Mouse (Mus musculus): Measurements from ENCODE around the gene Fxyd3. TPM values are rescaled to one million over a fixed set of nuclear protein-coding genes. Genes with fewer than 3 reads are reported as not detected.
A peak's percentile ranks its signal among the peaks of the same experiment; 100 is the strongest.

Fxyd3 gene
- total RNA-seq, 1 experiment, result 3.2 TPM

GRCm38 (mm10) chr7:31063074-31063560 lies 13.4 kb downstream of the Fxyd3 start:
- Histone ChIP-seq H3K27ac (ENCODE audit: insufficient read depth, low read depth, low read length, poor library complexity, severe bottlenecking) (no peak overlapping the region), H3K36me3 (ENCODE audit: control insufficient read depth, insufficient read depth, low read length, poor library complexity, severe bottlenecking) (no peaks in the 10 kb centered on the region), H3K4me3 (ENCODE audit: insufficient read depth in 1 of 2, low read depth in 1 of 2, low read length in 2 of 2, poor library complexity in 1 of 2, severe bottlenecking in 1 of 2) (no peak overlapping the region), H3K9ac (ENCODE audit: insufficient read depth, low read depth, low read length, poor library complexity, severe bottlenecking) (no peak overlapping the region), H3K9me3 (ENCODE audit: control insufficient read depth, insufficient read depth, low read depth, low read length) (no peaks in the 10 kb centered on the region), H3K4me1 (ENCODE audit: control insufficient read depth in 2 of 2, insufficient read depth in 2 of 2, low read length in 2 of 2, poor library complexity in 1 of 2) (peaks cover 0 to 8% of the 10 kb centered on the region in 2 experiments; a peak in 2 of 4 replicates)
- in situ Hi-C loops (cut with MboI; ENCODE audit: low sequenced_read_pairs in 2 of 2, unreplicated experiment in 2 of 2), result no loop called here
- TF ChIP-seq HCFC1 (IDR thresholded peaks at IDR 0.05; ENCODE audit: borderline replicate concordance, insufficient read depth, low read length), result no peak
- DNase-seq (ENCODE audit: low read depth, low spot score), result no peak

- Histone ChIP-seq H3K27ac (ENCODE audit: insufficient read depth, low read depth, low read length, poor library complexity, severe bottlenecking) (no peak overlapping the region), H3K9me3 (ENCODE audit: control insufficient read depth, insufficient read depth, low read depth, low read length) (no peaks in the 10 kb centered on the region), H3K4me3 (ENCODE audit: insufficient read depth in 1 of 2, low read depth in 1 of 2, low read length in 2 of 2, poor library complexity in 1 of 2, severe bottlenecking in 1 of 2) (no peak overlapping the region), H3K9ac (ENCODE audit: insufficient read depth, low read depth, low read length, poor library complexity, severe bottlenecking) (no peak overlapping the region), H3K4me1 (ENCODE audit: control insufficient read depth in 2 of 2, insufficient read depth in 2 of 2, low read length in 2 of 2, poor library complexity in 1 of 2) (peaks cover 0 to 4% of the 10 kb centered on the region in 2 experiments; a peak in 2 of 4 replicates), H3K36me3 (ENCODE audit: control insufficient read depth, insufficient read depth, low read length, poor library complexity, severe bottlenecking) (no peaks in the 10 kb centered on the region)
- DNase-seq (ENCODE audit: low read depth, low spot score), result no peak
- in situ Hi-C loops (cut with MboI; ENCODE audit: low sequenced_read_pairs in 2 of 2, unreplicated experiment in 2 of 2), result no loop called here
- TF ChIP-seq MAFK (IDR thresholded peaks at IDR 0.05; ENCODE audit: insufficient read depth, low read depth, low read length) (no peak), CHD2 (IDR thresholded peaks at IDR 0.05; ENCODE audit: low read depth, low read length) (no peak), ZC3H11A (IDR thresholded peaks at IDR 0.05; ENCODE audit: borderline replicate concordance, low read depth, low read length) (no peak), ZNF384 (IDR thresholded peaks at IDR 0.05; ENCODE audit: low read depth, low read length) (no peak), HCFC1 (IDR thresholded peaks at IDR 0.05; ENCODE audit: borderline replicate concordance, insufficient read depth, low read length) (no peak)
Observed at GRCm38 (mm10) chr7:31060621-31061010, 15.9 kb downstream of the Fxyd3 start.

GRCm38 (mm10) chr7:31059919-31060620 lies 16.4 kb downstream of the Fxyd3 start:
- no peak for DNase-seq (ENCODE audit: low read depth, low spot score)
- H3K4me3 ChIP-seq (ENCODE audit: insufficient read depth in 1 of 2, low read depth in 1 of 2, low read length in 2 of 2, poor library complexity in 1 of 2, severe bottlenecking in 1 of 2), result no peak overlapping the region
- TF ChIP-seq ZC3H11A (IDR thresholded peaks at IDR 0.05; ENCODE audit: borderline replicate concordance, low read depth, low read length), result no peak
- TF ChIP-seq ZNF384 (IDR thresholded peaks at IDR 0.05; ENCODE audit: low read depth, low read length), result no peak
- TF ChIP-seq CHD2 (IDR thresholded peaks at IDR 0.05; ENCODE audit: low read depth, low read length), result no peak
- no peak for TF ChIP-seq MAFK (IDR thresholded peaks at IDR 0.05; ENCODE audit: insufficient read depth, low read depth, low read length)
- no peak for TF ChIP-seq HCFC1 (IDR thresholded peaks at IDR 0.05; ENCODE audit: borderline replicate concordance, insufficient read depth, low read length)
- H3K27ac ChIP-seq (ENCODE audit: insufficient read depth, low read depth, low read length, poor library complexity, severe bottlenecking), result no peak overlapping the region
- peaks cover 0 to 4% of the 10 kb centered on the region in 2 experiments; a peak in 2 of 4 replicates for H3K4me1 ChIP-seq (ENCODE audit: control insufficient read depth in 2 of 2, insufficient read depth in 2 of 2, low read length in 2 of 2, poor library complexity in 1 of 2)
- no peaks in the 10 kb centered on the region for H3K36me3 ChIP-seq (ENCODE audit: control insufficient read depth, insufficient read depth, low read length, poor library complexity, severe bottlenecking)
- H3K9me3 ChIP-seq (ENCODE audit: control insufficient read depth, insufficient read depth, low read depth, low read length), result no peaks in the 10 kb centered on the region
- in situ Hi-C loops (cut with MboI; ENCODE audit: low sequenced_read_pairs in 2 of 2, unreplicated experiment in 2 of 2), result no loop called here
- H3K9ac ChIP-seq (ENCODE audit: insufficient read depth, low read depth, low read length, poor library complexity, severe bottlenecking), result no peak overlapping the region

- TF ChIP-seq ZC3H11A (IDR thresholded peaks at IDR 0.05; ENCODE audit: borderline replicate concordance, low read depth, low read length) (peak; percentile 64; the same call in 1 of the 2 replicates), CHD2 (IDR thresholded peaks at IDR 0.05; ENCODE audit: low read depth, low read length) (no peak)
- Histone ChIP-seq H3K36me3 (ENCODE audit: control insufficient read depth, insufficient read depth, low read length, poor library complexity, severe bottlenecking) (no peaks in the 10 kb centered on the region), H3K9me3 (ENCODE audit: control insufficient read depth, insufficient read depth, low read depth, low read length) (no peaks in the 10 kb centered on the region), H3K9ac (ENCODE audit: insufficient read depth, low read depth, low read length, poor library complexity, severe bottlenecking) (no peak within 1 kb of the TSS), H3K27ac (ENCODE audit: insufficient read depth, low read depth, low read length, poor library complexity, severe bottlenecking) (no peak within 1 kb of the TSS), H3K4me3 (ENCODE audit: insufficient read depth in 1 of 2, low read depth in 1 of 2, low read length in 2 of 2, poor library complexity in 1 of 2, severe bottlenecking in 1 of 2) (no peak within 1 kb of the TSS), H3K4me1 (ENCODE audit: control insufficient read depth in 2 of 2, insufficient read depth in 2 of 2, low read length in 2 of 2, poor library complexity in 1 of 2) (peaks cover 0 to 5% of the 10 kb centered on the region in 2 experiments; a peak in 2 of 4 replicates)
- in situ Hi-C loops (cut with MboI; ENCODE audit: low sequenced_read_pairs in 2 of 2, unreplicated experiment in 2 of 2), result no loop called here
- peak; percentile 60 for DNase-seq (ENCODE audit: low read depth, low spot score)
Observed at GRCm38 (mm10) chr7:31059108-31059507, 17.4 kb downstream of the Fxyd3 start, which contains the start of gene Lgi4. Gene Lgi4, plus strand, starts transcription at chr7:31059342.

GRCm38 (mm10) chr7:31058211-31058610 lies 18.3 kb downstream of the Fxyd3 start:
- no peak for DNase-seq (ENCODE audit: low read depth, low spot score)
- Histone ChIP-seq H3K36me3 (ENCODE audit: control insufficient read depth, insufficient read depth, low read length, poor library complexity, severe bottlenecking) (no peaks in the 10 kb centered on the region), H3K27ac (ENCODE audit: insufficient read depth, low read depth, low read length, poor library complexity, severe bottlenecking) (no peak overlapping the region), H3K4me1 (ENCODE audit: control insufficient read depth in 2 of 2, insufficient read depth in 2 of 2, low read length in 2 of 2, poor library complexity in 1 of 2) (peaks cover 0 to 5% of the 10 kb centered on the region in 2 experiments; a peak in 2 of 4 replicates), H3K9me3 (ENCODE audit: control insufficient read depth, insufficient read depth, low read depth, low read length) (no peaks in the 10 kb centered on the region), H3K4me3 (ENCODE audit: insufficient read depth in 1 of 2, low read depth in 1 of 2, low read length in 2 of 2, poor library complexity in 1 of 2, severe bottlenecking in 1 of 2) (no peak overlapping the region), H3K9ac (ENCODE audit: insufficient read depth, low read depth, low read length, poor library complexity, severe bottlenecking) (no peak overlapping the region)
- in situ Hi-C loops (cut with MboI; ENCODE audit: low sequenced_read_pairs in 2 of 2, unreplicated experiment in 2 of 2), result no loop called here
- no peak for TF ChIP-seq MAFK (IDR thresholded peaks at IDR 0.05; ENCODE audit: insufficient read depth, low read depth, low read length)
- TF ChIP-seq HCFC1 (IDR thresholded peaks at IDR 0.05; ENCODE audit: borderline replicate concordance, insufficient read depth, low read length), result no peak
- no peak for TF ChIP-seq ZC3H11A (IDR thresholded peaks at IDR 0.05; ENCODE audit: borderline replicate concordance, low read depth, low read length)
- TF ChIP-seq CHD2 (IDR thresholded peaks at IDR 0.05; ENCODE audit: low read depth, low read length), result no peak
- TF ChIP-seq ZNF384 (IDR thresholded peaks at IDR 0.05; ENCODE audit: low read depth, low read length), result no peak
